Mouse (Mus musculus): Measurements from ENCODE around the gene Itgae.

Itgae gene

DNA sequence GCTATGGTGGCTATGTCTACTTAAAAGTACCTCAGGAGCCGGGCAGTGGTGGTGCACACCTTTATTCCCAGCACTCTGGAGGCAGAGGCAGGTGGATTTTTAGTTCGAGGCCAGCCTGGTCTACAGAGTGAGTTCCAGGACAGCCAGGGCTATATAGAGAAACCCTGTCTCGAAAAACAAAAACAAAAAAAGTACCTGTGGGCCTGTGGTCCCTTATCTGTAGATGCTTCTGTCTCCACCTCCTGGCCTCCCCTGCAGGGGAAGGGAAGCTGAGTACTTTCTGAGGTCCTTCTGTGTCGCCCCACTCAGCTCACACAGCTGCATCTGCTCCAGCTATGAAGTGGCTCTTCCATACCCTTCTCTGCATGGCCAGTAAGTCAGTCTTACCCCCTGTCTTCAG, at the start of gene Itgae:
TSS of gene Itgae (plus strand) at position 301 of the 400 bp plus-strand sequence.
- no peak for DNase-seq

DNA sequence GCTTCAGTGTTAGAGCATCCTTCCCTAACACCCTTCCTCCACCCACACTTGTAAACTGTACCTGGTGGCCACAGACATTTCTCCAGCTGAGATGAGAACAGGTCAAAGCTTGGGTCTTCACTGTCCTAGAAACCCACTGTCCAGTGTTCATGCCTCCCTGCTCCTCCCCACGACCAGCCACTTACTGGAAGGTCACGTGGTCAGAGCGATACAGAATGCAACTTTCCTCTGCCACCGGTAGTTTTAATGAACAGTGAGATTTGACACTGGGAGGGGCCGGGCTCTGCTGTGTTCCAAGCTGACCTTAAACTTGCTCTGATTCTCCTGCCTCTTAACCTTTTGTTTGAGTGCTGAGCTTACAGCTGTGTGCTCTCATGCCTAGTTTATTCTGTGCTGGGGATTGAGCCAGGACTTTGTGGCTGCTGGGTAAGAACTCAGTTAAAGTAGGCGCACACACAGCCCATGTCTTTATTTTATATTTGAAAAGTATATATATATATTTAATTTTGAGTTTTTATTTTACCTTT, 46.1 kb upstream of the Itgae start:
- DNase-seq, result no peak

DNA sequence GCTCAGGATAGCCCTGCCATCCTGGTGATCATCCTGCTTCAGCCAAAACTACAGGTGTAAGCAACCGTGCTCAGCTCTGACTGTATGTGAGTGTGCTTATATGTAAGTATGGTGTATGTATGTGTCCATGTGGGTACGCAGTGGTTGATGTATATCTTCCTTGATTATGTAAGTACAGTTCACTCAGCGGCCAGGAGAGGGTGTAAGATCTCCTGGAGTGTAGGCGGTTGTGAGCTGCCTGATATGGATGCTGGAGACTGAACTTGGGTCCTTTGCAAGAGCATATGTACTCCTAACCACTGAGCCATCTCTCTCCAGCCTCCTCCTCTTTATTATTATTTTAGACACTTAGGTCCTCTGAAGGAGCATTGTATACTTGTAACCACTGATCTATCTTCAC, 45.6 kb upstream of the Itgae start:
- DNase-seq, result no peak

DNA sequence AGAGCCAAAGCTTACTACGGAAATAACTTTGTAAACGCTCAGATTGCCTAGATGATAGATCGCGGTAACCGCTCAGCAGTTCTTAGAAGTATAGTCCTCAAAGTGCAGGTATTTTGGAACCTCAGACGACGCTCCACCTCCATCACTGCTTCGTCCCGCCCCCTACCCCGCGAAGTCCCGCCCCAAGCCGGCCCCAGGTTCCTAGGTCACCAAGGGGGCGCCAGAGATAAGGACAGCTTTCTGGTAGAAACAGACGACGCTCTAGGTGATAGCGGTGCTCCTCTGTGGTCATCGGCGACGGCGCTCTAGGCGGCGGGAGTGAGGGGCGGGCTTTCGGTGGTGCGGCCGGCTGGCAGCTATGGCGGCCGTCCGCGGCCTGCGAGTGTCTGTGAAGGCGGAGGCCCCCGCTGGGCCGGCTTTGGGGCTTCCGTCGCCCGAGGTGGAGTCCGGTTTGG, 42.8 kb upstream of the Itgae start, which contains the start of gene Ncbp3:
TSS of gene Ncbp3 (plus strand) at position 242 of the 455 bp plus-strand sequence.
- peak; percentile 95 for DNase-seq

DNA sequence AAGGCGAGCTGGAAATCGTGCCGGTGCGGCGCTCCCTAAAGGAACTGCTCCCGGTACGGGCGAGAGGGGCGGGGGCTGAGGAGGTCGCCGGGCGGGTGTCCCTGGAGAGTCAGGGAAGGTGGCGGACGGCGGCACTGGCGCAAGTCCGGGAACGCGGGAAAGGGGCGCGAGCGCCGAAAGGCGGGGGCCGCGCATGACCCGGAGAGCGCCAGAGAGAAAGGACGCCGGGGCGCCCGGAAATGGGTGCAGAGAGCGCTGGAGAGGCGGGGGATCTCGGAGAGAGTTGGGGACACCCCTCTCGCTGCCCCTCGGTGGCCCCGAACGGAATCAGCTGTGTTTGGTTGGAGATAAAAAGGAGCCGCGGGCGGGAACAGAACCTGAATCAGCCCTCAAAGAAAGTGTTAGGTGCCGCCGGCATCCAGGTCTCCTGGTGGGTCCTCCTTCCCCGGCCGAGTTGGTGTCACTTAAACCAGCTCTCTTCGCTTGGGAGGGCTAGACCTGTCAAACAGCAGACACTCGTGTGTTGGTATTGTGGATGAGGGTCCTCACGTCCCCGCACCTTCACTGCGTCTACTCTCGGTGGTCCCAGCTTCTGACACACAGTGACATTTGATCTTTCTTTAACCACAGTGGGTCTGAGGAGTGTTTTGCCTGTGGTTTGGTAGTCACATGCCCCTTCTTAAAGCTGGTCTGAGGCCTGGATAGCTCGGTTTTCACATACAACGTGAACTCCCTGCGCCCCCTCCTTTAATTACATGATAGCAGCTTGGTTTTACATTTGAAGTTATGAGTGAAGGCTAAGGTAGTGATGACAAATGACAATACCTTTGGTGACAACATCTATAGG, 42.1 kb upstream of the Itgae start:
- no peak for DNase-seq

DNA sequence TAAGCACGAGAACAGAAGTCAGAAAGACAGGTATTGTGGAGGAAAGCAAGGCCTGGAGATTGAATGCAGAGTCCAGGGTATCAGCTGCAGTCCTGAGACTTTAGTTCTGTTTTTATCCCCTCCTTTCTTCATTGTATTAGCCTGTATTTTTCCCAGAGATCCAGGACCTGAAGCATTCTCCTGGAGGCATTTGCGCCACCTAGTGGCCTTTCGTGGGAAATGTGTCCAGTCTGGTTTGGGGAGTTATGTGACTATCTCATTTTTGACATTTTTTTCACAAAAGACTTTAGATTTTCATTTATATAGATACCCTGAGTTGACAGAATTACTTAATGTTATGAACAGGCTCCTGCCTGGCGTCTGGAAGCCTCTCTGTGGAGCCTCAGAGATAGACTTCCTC, 41.0 kb upstream of the Itgae start:
- DNase-seq, result peak; percentile 82

DNA sequence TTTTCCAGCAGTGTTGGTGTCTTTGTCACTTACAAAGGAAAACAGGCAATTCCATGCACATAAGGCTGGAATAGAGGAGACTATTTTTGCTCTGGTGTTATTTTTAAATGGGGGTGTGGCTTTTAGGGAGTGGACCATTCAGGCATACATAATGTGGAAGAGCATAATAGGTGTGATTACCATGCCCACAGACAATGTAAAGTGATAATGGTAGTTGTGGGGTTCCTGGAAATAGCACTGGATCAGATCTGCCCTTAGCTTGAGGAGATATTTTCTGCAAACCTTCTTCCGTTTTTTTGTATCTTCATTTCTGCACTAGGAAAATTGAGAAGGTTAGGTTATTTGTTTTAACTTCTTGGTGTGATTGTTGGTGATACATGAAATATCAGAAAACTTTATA, 37.6 kb upstream of the Itgae start:
- no peak for DNase-seq

DNA sequence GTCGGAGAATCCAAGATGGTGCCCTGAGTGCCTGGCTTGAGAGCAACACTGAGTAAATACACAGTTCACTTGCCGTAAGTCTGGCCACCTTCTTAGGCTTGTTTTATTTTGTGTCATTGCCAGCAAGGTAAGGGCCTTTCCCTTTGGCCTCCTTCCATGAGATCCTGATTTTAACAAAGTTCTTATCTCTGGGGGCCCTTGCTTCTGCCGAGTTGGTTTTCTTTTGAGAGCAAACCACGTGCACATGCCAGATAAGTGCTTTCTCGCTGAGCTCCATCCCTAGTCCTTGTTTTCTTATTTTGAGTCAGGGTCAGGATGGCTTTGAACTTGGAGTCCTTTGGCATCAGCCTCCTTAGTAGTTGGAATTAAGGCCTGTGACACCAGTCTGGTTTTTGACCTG, 32.7 kb upstream of the Itgae start:
- no peak for DNase-seq

DNA sequence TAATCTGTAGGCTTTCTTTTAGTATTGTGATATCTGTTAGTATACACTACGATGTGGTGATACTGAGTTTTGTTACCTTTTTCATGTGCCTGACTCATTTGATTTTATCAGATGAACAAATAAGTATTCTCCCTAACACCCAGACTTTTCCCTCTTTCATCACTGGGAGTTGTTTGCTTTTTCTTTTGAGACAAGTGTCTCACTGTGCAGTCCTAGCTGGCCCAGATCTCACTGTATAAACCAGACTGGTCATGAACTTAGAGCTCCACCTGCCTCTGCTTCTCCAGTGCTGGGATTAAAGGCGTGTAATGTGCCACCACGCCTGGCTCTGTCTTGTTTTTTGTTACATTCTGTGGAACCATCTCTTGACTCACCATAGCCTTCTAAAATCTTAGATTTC, 30.8 kb upstream of the Itgae start:
- no peak for DNase-seq

DNA sequence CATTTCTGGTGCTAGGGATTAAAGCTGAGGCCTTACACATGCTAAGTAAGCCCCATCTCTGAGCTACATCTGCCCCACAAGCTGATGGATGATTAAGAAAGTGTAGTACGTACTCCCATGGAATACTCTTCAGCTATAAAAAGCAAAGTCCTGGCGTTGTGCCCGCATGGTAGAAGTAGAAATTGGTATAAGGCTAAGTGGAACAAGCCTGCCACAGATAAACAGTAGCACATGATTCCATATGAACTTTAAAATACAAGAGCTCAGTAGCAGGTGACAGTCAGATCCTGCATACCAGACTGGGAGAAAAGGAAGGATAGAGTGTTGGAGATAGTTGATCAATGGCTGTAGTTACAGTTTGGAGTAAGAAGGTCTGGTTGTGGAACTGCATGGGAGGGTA, 29.0 kb upstream of the Itgae start:
- no peak for DNase-seq

DNA sequence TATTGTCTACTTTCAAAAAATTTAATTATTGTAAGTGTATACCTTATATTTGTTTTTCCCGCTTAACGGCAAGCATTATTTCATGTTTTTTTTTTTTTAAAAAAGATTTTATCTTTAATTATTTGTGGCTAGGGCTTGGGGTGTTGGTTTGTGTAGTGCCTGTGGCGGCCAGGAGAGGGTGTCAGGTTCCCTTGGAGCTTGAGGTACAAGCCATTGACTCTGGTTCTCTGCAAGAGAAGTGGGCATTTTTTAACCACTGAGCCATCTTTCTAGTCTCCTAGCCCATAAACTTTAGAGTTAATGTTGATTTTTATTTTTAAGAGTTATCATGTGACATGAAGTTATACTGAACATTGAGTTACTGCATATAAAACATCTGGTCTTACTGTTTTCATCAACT, 18.5 kb upstream of the Itgae start:
- DNase-seq, result peak; percentile 52

DNA sequence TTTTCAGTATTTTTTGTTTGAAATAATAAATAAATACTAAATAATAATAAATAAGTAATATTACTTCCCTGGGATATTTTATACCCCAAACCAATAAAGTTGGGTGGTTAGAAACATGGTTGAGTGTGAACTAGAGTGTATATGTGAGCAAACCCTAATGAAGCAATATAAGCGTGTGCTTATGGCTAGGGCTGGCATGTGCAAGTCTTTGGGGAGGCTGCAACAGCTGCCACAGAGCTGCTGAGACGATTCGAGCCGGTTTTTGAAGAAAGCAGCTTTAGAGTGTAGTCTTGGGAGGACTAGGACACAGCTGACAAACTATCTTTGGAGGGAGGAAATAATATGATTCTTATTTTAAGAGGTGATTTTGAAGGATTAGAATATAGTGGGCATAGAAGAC, 14.1 kb upstream of the Itgae start:
- no peak for DNase-seq

DNA sequence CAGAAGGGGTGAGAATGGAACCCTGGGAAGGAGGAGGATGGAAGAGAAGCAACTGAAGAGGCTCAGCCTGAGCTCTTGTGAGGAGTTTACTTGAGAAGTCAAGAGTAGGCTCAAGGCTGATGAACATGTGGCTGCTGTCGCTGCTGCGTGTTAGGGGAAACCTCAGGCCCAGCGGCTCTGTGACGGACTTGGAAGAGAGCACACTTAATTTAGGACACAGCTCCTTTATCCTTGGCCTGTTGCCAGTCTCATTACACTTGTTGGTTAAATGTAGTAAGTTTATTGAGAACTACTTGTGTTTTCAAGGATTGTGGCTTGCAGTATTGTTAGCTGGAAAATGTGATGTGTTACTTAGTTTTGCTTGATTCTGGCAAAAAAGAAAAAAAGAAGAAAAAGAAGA, 13.7 kb upstream of the Itgae start:
- DNase-seq, result no peak

DNA sequence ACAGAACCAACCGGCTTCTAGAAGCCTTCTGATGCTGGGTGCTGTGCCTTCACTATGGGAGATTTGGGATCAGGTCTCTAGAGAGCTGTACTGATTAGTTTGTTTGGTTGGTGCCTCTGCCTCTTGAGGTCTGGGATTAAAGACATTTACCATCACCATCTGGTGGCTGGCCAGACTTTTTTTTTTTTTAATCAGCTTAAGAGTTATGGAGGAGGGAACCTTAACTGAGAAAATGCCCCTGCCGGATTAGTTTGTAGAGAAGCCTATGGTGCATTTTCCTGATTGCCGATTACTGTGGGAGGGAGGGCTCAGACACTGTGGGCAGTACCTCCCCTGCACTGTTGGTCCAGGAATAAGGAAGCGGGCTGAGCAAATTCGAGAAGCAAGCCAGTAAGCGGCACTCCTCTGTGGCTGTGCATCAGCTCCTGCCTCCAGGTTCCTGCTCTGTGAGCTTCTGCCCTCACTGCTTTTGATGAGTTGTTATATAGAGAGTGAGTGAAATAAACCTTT, 13.1 kb upstream of the Itgae start:
- DNase-seq, result no peak

DNA sequence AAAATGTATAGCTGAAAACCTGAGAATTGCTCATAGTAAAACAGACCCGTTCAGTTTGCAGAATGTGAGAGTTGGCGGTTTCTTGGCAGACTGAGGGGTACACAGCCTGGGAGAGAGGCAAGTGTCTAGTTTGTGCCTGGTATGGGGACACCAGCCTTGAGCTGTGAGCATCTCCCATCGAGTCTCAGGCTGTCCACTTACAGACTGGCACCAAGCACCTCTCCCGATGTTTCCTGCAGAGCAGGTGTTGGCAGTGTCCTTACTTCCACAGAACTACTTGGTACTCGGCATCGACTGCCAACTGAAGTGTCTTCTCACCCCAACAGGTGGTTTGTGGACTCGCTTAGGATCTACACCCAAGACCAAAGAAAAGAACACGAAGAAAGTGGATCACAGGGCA, 11.8 kb upstream of the Itgae start:
- DNase-seq, result no peak

DNA sequence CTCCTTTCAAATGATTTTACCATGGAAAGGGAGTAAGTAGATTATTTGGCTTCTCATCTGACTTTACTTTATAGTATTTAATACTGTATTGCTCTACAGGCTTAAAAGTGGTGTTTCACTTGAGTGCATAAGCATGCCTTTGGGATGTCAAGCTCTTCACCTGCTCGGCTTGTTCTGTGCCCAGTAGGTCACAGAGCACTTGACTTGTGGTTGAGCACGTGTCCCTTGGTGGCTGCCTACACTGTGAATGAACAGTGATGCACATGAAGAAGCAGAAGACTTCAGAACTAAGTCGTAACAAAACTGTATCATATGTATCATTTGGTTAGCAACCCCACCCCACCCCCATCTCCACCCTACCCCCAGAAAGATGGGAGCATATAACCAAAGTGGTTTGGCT, 10.1 kb upstream of the Itgae start:
- DNase-seq, result no peak

DNA sequence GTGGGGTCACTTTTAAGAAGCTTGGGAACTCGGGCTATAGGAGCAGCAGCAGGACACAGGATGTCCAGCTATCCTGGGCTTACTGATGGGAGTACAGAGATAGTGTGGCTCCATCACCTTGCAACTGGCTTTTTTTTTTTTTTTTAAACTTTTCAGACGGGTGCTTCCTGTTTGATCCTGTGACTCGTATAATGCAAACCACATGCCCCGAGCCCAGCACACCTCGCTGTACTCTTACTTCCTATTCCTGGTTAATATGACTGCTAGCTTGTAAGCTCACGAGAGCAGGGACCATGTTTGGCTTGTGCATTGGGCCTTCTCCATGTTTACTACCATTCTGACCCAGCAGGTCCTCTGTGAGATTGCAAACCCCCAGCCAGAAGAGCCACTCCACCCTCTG, 6.1 kb upstream of the Itgae start:
- no peak for DNase-seq

DNA sequence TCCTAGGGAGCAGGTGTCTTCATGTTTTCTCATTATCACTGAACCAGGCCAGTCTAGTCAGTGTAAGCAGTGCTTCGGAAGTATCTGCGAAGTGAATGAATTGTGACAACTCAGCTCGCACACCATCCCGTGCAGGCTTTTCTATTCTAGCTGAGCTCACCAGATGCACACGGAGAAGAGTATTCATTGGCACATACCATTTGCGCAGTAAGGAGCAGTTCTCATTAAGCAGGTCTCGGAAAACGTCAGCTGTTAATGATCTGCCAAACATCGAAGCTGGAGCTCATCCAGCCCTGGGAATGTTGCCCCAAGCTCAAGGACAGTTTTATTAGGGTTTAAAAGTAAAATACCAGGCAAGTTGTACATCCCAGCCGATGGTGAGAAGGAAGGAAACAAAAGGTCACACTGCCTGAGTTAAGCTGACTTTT, 5.6 kb upstream of the Itgae start:
- DNase-seq, result peak; percentile 26

DNA sequence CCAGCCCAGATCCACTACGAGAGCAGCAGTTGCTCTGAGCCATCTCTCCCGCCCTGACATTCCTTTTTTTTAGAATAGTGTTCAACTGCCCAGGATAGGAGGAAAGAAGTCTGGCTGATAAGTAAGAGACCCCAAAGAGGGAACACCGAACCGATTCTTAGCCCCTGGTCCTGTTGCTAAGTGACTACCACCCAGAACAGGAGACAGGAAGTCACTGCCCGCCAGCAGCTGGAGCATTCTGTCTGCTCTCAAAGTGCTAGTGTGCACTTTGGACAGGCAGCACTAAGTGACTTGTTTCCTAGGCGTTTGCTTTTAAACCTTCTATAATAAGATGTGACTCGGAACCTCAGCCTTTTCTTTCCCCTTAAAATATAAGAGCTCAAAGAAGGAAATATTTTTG, 5.0 kb upstream of the Itgae start:
- DNase-seq, result no peak

DNA sequence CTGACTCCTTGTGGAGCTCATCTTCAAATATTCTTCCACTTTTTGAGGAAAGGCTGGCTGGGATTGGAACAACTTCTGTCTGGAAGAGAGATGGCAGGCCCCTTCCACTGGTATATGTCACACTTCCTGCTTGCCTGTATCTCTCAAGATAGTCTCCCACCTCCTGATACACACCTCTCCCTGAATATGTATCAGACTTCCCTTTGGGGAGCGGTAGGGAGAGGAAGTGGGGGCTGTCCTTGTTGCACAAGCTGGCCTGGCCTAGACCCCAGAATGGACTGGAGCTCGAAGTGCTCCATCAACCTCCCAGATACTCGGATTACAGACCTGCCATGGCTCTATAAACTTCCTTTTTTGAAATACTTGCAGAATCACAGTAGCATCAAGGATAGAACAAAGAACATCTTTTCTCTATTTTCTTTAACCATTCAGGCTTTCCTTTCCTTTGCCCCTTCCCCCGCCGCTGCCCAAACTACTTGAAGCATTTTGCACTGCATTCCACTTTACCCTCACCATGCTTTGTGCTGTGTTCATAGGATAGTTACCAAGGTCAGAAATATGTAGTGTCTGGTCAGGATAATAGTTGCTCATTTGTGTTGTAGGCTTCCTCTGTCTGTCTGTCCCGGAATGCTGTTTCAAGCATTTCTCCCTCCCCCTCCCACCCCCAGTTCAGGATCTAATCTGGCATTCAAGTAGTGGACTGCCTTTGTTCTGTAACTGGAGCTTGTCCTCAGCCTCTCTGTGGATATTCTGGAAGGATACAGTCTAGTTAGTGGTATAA, 2.5 kb upstream of the Itgae start:
- DNase-seq, result no peak

DNA sequence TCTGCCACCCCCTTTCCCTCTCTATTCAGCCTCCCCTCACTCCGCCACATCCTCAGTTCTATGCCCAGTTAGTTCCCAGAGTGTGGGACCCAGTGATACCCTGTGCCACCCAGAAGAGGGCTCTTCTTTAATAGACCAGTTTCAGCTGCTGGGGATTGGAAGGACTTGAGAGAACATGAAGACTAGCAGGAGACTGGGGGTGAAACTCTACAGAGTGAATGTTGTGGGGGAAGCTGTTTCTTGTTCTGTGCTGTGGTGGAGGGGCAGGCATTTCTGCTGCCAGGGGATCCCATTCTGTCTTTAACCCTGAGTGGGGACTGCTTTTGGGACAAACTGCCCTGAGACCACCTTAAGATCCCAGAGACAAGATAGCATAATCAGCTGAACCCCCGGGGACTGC, 443 bp downstream of the Itgae start:
- no peak for DNase-seq

DNA sequence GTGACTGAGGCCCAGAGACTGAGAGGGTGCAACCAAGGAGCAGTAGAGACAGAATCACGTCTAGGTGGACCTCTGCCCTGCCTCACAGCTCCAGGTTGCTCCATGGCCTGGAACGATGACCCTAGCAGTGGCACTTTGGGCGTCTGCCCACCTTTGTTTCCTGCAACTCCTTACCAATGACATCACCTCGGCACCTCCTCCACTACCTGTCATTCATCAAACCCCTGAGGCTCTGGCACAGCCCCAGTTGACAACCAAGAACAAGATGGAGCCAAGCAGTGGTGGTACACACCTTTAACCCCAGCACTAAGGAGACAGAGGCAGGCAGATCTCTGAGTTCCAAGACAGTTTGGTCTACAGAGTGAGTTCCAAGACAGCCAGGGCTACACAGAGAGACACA, 1.7 kb downstream of the Itgae start:
- DNase-seq, result no peak

DNA sequence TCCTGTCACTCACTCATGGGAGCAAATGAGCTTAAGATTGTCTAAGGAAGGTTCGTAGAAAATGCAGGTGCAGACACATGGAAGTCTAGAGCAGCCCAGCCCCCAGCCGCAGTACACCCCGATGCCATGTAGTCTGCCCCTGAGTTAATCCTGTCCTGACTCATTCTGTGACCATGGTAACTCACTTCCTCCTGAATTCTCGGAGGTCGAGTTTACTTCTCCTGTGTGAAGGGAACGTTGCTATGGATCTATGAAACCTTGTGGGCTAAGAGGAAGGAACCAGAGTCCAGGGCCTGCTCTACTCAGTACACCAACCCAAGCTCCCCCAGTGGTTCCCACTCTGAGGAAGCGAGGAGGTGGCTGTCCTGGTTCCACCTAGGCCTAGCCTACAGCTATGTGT, 2.5 kb downstream of the Itgae start:
- no peak for DNase-seq

Data from right cerebral cortex, postnatal 4 days (tissue).